Mouse (Mus musculus) midbrain, embryonic 13.5 days (tissue): ENCODE measurements around the gene Irf2bpl. TPM values are rescaled to one million over a fixed set of nuclear protein-coding genes. Genes with fewer than 3 reads are reported as not detected.

Experiments used
- ATAC-seq: fragments of 200-750 bp; cut with Nextera tagmentation; 2 replicates; pipeline ENCODE4 v1.8.0; 2017; ENCODE audit warnings: mild to moderate bottlenecking, moderate TSS enrichment, moderate library complexity
- H3K27ac ChIP-seq: fragments of 300-500 bp; sonication (generic); 2 replicates; pipeline ENCODE4 v1.5.1; 2015; ENCODE audit warnings: inconsistent platforms, mild to moderate bottlenecking, moderate library complexity
- H3K27me3 ChIP-seq: fragments of 300-500 bp; sonication (generic); 2 replicates; pipeline ENCODE4 v1.6.1; 2015; ENCODE audit warnings: mild to moderate bottlenecking, inconsistent platforms
- H3K36me3 ChIP-seq: fragments of 300-500 bp; sonication (generic); 2 replicates; pipeline ENCODE4 v1.6.1; 2015; ENCODE audit warnings: mild to moderate bottlenecking, inconsistent platforms
- H3K4me1 ChIP-seq: fragments of 300-500 bp; sonication (generic); replicated peaks from 2 replicates; pipeline ENCODE4 v1.6.1; 2015; ENCODE audit warnings: inconsistent platforms
- H3K4me2 ChIP-seq: fragments of 300-500 bp; sonication (generic); replicated peaks from 2 replicates; pipeline ENCODE4 v1.6.1; 2015; ENCODE audit warnings: moderate library complexity, mild to moderate bottlenecking, inconsistent platforms
- H3K4me3 ChIP-seq: fragments of 300-500 bp; sonication (generic); replicated peaks from 2 replicates; pipeline ENCODE4 v1.5.1; 2015; ENCODE audit warnings: mild to moderate bottlenecking, inconsistent platforms
- H3K9ac ChIP-seq: fragments of 300-500 bp; sonication (generic); replicated peaks from 2 replicates; pipeline ENCODE4 v1.6.1; 2015; ENCODE audit warnings: mild to moderate bottlenecking, inconsistent platforms
- H3K9me3 ChIP-seq: fragments of 300-500 bp; sonication (generic); 2 replicates; pipeline ENCODE4 v1.6.1; 2016; ENCODE audit warnings: mild to moderate bottlenecking, inconsistent platforms
- WGBS: fragments of 180-500 bp; shearing (Covaris S2); methylation state at CpG from one replicate; pipeline ENCODE4 v1.1.7; 2015; 5-methylcytosine and 5-hydroxymethylcytosine counted together
- polyA plus RNA-seq: library from polyadenylated mRNA; unstranded; fragments of >200 nt; fragmentation: Nextera tagmentation; extraction: Ambion mirVana; gene quantifications from 2 replicates; pipeline ENCODE4 v1.2.1, GENCODE M21; 2015

Irf2bpl gene
- polyA plus RNA-seq, 1 experiment from 2014 or later = 75.5 TPM

DNA sequence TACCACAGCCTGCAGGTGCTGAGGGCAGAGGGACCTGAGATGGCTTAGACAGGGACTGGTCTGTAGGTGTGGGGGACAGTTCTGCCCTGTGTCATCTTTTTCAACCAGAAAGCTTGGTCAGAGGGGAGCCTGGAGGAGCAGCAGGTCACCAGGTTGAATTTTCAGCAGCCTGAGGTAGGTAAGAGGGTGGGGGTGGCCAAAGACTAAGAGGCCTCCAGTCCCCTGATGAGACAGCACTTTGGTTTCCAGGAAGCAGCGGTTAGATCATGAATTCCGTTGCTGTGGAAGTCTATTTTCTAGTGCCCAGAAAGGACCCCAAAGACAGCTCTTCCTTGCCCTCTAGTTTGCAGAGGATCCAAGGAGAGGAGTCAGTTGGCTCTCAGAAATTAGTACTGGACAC, 29.8 kb upstream of the Irf2bpl start:
- Histone ChIP-seq H3K4me2 (no peak overlapping the region), H3K4me3 (no peak overlapping the region), H3K36me3 (no peaks in the 10 kb centered on the region), H3K4me1 (peaks cover 65% of the 10 kb centered on the region), H3K27ac (no peak overlapping the region), H3K9me3 (no peaks in the 10 kb centered on the region), H3K9ac (0 out of 2 replicates have a peak overlapping the region, but pooled peaks have one; percentile 14), H3K27me3 (peaks cover 8% of the 10 kb centered on the region)
- no peak for ATAC-seq
- 75% methylated on average over 2 of the region's 2 CpGs for WGBS

- Histone ChIP-seq H3K9me3 (no peaks in the 10 kb centered on the region), H3K9ac (0 out of 2 replicates have a peak overlapping the region, but pooled peaks have one; percentile 3), H3K4me2 (peak overlapping the region; percentile 22; the same call in 1 of the 2 replicates), H3K27ac (peak overlapping the region; percentile 94), H3K27me3 (peaks cover 16% of the 10 kb centered on the region), H3K4me3 (no peak overlapping the region), H3K36me3 (no peaks in the 10 kb centered on the region), H3K4me1 (peaks cover 46% of the 10 kb centered on the region)
- ATAC-seq = peak; percentile 28
- WGBS = 9% methylated on average over 22 of the region's 22 CpGs
These were observed 27.9 kb upstream of the Irf2bpl start for GRCm38 (mm10) chr12:86912335-86913093.

DNA sequence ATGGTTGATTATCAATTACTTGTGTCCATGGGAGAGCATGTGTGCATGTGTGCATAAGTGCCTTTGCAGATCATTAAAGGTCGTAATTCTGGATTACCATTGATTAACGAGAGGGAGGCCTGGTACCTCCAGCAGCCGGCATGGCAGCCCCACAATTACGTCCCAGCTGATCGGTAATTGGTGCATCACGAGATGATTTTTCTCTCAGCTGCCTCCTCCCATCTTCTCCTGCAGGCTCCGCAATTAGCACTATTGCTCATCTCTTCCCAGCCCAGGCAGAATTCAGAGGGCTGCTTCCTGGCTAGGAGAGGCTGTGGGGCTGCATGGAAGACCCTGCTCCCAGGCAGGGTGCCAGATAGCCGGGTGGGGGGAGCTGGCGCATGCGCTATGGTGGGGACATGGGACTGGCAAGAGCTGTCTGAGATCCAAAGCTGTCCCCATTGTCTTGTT, 26.9 kb upstream of the Irf2bpl start:
- Histone ChIP-seq H3K4me3 (no peak overlapping the region), H3K4me2 (peak overlapping the region; percentile 22), H3K9me3 (no peaks in the 10 kb centered on the region), H3K9ac (no peak overlapping the region; the same call in 1 of the 2 replicates), H3K4me1 (peaks cover 45% of the 10 kb centered on the region), H3K27ac (peak overlapping the region; percentile 94), H3K36me3 (no peaks in the 10 kb centered on the region), H3K27me3 (peaks cover 16% of the 10 kb centered on the region)
- 27% methylated on average over 10 of the region's 10 CpGs for WGBS
- ATAC-seq = peak; percentile 84

DNA sequence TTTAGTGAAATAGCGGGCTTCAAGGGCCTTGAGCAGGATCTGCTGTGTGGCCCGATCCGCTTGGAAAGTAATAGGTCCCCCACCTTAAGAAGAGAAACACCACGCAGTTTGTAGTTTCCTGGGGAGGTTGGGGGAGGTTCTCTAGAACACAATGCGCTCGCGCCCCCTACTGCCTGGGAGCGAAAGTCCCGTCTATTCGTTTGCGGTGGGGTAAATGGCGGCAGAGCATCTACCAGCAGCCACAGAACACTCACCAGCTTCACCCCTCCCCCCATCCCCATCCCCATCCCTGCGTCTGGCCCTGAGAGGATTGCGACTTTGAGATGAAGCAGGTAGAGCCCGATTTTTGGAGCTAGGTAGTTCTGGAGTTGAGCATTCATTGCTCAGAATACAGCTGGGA, 21.8 kb upstream of the Irf2bpl start:
- no peak overlapping the region for H3K4me3 ChIP-seq
- no peaks in the 10 kb centered on the region for H3K36me3 ChIP-seq
- H3K4me2 ChIP-seq = no peak overlapping the region
- no peak overlapping the region for H3K27ac ChIP-seq
- H3K27me3 ChIP-seq = 0 out of 2 replicates have a peak, but pooled peaks cover 9% of the 10 kb centered on the region
- no peak overlapping the region for H3K9ac ChIP-seq
- WGBS = 3% methylated on average over 15 of the region's 15 CpGs
- no peaks in the 10 kb centered on the region for H3K9me3 ChIP-seq
- peak; percentile 44; the same call in 1 of the 2 replicates for ATAC-seq
- peaks cover 40% of the 10 kb centered on the region for H3K4me1 ChIP-seq

DNA sequence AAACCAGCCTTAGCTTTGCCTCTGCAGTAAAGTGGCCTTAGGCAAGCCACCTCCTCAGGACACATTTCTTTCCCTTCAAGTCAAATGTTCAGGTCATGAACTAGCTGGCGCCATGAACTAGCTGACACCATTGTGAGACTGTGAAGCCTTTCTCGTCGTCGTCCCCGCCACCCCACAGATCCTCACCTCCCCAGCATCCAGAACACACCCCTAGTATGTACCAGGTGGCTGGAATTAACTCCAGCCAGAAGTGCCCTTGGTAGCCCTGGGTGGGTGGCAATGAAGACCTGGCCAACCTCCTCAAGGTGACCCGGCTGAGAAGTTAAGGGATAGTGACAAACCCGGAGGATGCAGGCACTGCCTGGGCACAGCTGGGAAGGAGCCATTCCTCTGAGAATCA, 21.3 kb upstream of the Irf2bpl start:
- no peak overlapping the region for H3K27ac ChIP-seq
- no peaks in the 10 kb centered on the region for H3K36me3 ChIP-seq
- no peak overlapping the region for H3K9ac ChIP-seq
- 0 out of 2 replicates have a peak, but pooled peaks cover 9% of the 10 kb centered on the region for H3K27me3 ChIP-seq
- no peak overlapping the region for H3K4me3 ChIP-seq
- H3K4me1 ChIP-seq = peaks cover 35% of the 10 kb centered on the region
- 71% methylated on average over 7 of the region's 7 CpGs for WGBS
- no peaks in the 10 kb centered on the region for H3K9me3 ChIP-seq
- ATAC-seq = peak; percentile 40
- no peak overlapping the region for H3K4me2 ChIP-seq

GRCm38 (mm10) chr12:86905203-86905602, 20.6 kb upstream of the Irf2bpl start:
- Histone ChIP-seq H3K4me3 (no peak overlapping the region), H3K27ac (no peak overlapping the region)
- ATAC-seq = no peak

GRCm38 (mm10) chr12:86903828-86904806, 19.5 kb upstream of the Irf2bpl start:
- Histone ChIP-seq H3K36me3 (no peaks in the 10 kb centered on the region), H3K9me3 (no peaks in the 10 kb centered on the region), H3K27ac (no peak overlapping the region), H3K9ac (no peak overlapping the region), H3K27me3 (0 out of 2 replicates have a peak, but pooled peaks cover 9% of the 10 kb centered on the region), H3K4me1 (peaks cover 40% of the 10 kb centered on the region), H3K4me2 (no peak overlapping the region), H3K4me3 (no peak overlapping the region)
- ATAC-seq = no peak
- 88% methylated on average over 11 of the region's 11 CpGs for WGBS

More at GRCm38 (mm10) chr12:86905203-86905602, 20.6 kb upstream of the Irf2bpl start:
- H3K36me3 ChIP-seq = no peaks in the 10 kb centered on the region
- 12% methylated on average over 4 of the region's 4 CpGs for WGBS
- H3K9ac ChIP-seq = no peak overlapping the region
- no peaks in the 10 kb centered on the region for H3K9me3 ChIP-seq
- no peak overlapping the region for H3K4me2 ChIP-seq
- H3K4me1 ChIP-seq = peaks cover 32% of the 10 kb centered on the region
- 0 out of 2 replicates have a peak, but pooled peaks cover 9% of the 10 kb centered on the region for H3K27me3 ChIP-seq

DNA sequence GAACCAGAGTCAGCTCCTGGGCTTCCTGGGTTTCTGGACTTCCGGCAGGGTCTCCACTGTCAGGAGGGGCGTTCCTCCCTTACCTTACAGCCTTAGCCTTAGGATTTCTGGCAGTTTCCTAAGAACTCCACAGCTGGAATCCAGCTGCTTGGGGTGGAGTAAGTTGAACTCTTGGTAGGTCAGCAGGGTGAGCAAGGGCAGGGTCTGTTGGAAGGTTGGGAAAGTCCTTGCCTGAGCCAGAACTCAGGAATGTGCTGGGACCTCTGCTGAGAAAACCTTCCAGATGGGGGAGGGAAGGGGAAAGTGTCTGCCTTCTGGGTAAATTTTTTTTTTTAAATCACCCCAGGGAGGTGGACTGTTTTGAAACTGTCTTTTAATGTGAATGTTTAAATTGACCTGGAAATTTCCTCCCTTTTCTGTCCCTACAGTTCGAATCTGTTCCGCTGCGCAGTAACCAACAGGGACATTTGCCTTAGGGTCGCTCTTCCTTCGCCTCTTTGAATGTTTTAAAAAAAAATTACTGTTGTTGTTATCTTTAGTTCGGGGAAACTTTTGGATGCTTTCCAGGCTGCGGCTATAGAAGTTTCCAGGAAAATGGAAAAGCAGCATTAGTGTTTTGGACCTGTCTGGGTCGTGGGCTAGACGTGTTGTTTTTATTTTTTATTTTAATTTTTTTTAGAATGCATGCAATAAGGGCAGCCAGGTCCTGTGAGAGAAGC, 15.0 kb upstream of the Irf2bpl start:
- Histone ChIP-seq H3K9me3 (no peaks in the 10 kb centered on the region), H3K27me3 (no peaks in the 10 kb centered on the region), H3K4me3 (no peak overlapping the region), H3K36me3 (no peaks in the 10 kb centered on the region), H3K4me2 (no peak overlapping the region), H3K27ac (peak overlapping the region; percentile 25; the same call in 1 of the 2 replicates), H3K9ac (0 out of 2 replicates have a peak overlapping the region, but pooled peaks have one; percentile 32), H3K4me1 (peaks cover 62% of the 10 kb centered on the region)
- no peak for ATAC-seq
- 81% methylated on average over 11 of the region's 11 CpGs for WGBS

DNA sequence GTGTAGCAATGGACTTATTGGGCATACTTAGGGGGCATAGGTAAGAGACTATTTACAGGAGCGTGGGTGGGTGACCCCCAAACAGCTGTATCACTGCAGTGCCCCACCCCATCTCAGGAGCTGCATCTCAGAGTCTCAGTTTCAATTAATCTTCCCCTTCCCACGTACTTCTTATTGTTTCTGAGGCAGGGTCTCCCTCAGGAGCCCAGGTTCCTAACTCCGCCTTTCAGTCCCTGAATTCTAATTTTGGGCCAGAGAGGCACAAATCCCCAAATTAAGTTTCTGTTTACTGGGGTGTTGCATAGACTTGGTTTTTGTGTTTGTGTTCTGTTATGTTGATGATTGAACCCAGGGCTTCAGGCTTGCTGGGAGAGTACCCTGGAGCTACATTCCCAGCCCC, 13.8 kb upstream of the Irf2bpl start:
- H3K36me3 ChIP-seq = no peaks in the 10 kb centered on the region
- peak overlapping the region; percentile 67 for H3K4me2 ChIP-seq
- peaks cover 63% of the 10 kb centered on the region for H3K4me1 ChIP-seq
- WGBS = 38% methylated on average over 3 of the region's 3 CpGs
- peak overlapping the region; percentile 64 for H3K9ac ChIP-seq
- no peaks in the 10 kb centered on the region for H3K9me3 ChIP-seq
- H3K27ac ChIP-seq = peak overlapping the region; percentile 99
- H3K4me3 ChIP-seq = no peak overlapping the region
- no peaks in the 10 kb centered on the region for H3K27me3 ChIP-seq
- ATAC-seq = no peak

GRCm38 (mm10) chr12:86897769-86898273, 13.2 kb upstream of the Irf2bpl start:
- no peaks in the 10 kb centered on the region for H3K36me3 ChIP-seq
- H3K4me1 ChIP-seq = peaks cover 67% of the 10 kb centered on the region
- H3K4me3 ChIP-seq = no peak overlapping the region; the same call in 1 of the 2 replicates
- no peak for ATAC-seq
- peak overlapping the region; percentile 67 for H3K4me2 ChIP-seq
- H3K9me3 ChIP-seq = no peaks in the 10 kb centered on the region
- no peaks in the 10 kb centered on the region for H3K27me3 ChIP-seq
- peak overlapping the region; percentile 64 for H3K9ac ChIP-seq
- 23% methylated on average over 7 of the region's 7 CpGs for whole genome bisulfite sequencing
- H3K27ac ChIP-seq = peak overlapping the region; percentile 99

DNA sequence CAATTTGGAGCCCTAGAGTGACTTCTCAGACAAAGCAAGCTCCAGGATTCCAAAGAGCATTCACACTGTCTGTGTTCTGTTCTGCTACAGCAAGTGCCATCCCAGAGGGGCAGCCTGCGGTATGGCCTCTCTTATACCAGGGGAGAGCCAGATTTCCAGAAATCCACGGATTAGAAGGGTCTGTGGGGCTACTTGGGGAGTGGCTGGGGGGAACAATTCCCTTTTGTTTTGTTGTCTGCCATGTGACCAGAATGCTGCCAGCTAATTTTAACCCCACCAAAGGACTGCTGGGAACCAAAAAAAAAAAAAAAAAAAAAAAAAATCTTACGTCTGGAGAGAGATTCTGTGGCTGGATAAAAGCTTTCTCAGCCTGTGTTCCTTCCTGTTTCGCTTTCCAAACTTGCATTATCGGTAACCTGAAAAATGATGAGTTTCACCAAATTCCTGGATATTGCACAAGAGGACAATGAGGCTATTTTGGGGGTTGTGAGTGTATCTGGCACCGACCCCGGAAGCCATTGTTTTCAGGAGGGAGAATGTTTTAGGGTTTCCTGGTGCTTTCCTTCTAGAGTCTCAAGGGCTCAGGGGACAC, 12.4 kb upstream of the Irf2bpl start:
- Histone ChIP-seq H3K4me1 (peaks cover 75% of the 10 kb centered on the region), H3K9ac (peak overlapping the region; percentile 68), H3K9me3 (no peaks in the 10 kb centered on the region), H3K27ac (peak overlapping the region; percentile 99), H3K27me3 (no peaks in the 10 kb centered on the region), H3K4me3 (peak overlapping the region; percentile 32; the same call in 1 of the 2 replicates), H3K4me2 (peak overlapping the region; percentile 67), H3K36me3 (no peaks in the 10 kb centered on the region)
- WGBS = 8% methylated on average over 7 of the region's 7 CpGs
- no peak for ATAC-seq
